Mouse (Mus musculus) ES-Bruce4 (cell line): ENCODE measurements around the gene Aldh1l2.

Source experiments
- CTCF ChIP-seq: IDR thresholded peaks from one replicate; pipeline ENCODE4 v1.8.1; 2011; ENCODE audit warnings: low read depth, low read length
- POLR2A ChIP-seq: IDR thresholded peaks from one replicate; pipeline ENCODE4 v1.8.1; 2011; ENCODE audit warnings: low read length; ENCODE audit not compliant: insufficient read depth

GRCm38 (mm10) chr10:83533258-83533909 is 556 bp downstream of the Aldh1l2 start:
- TF ChIP-seq POLR2A (no peak), CTCF (no peak)
